Mouse (Mus musculus) layer of hippocampus, adult 11-12 months (tissue): Measurements from ENCODE around the gene Katnbl1.

Experiments
- DNase-seq: peaks from one replicate; pipeline ENCODE4 v3.0.0; 2022; ENCODE audit warnings: low spot score

Gene Katnbl1

DNA sequence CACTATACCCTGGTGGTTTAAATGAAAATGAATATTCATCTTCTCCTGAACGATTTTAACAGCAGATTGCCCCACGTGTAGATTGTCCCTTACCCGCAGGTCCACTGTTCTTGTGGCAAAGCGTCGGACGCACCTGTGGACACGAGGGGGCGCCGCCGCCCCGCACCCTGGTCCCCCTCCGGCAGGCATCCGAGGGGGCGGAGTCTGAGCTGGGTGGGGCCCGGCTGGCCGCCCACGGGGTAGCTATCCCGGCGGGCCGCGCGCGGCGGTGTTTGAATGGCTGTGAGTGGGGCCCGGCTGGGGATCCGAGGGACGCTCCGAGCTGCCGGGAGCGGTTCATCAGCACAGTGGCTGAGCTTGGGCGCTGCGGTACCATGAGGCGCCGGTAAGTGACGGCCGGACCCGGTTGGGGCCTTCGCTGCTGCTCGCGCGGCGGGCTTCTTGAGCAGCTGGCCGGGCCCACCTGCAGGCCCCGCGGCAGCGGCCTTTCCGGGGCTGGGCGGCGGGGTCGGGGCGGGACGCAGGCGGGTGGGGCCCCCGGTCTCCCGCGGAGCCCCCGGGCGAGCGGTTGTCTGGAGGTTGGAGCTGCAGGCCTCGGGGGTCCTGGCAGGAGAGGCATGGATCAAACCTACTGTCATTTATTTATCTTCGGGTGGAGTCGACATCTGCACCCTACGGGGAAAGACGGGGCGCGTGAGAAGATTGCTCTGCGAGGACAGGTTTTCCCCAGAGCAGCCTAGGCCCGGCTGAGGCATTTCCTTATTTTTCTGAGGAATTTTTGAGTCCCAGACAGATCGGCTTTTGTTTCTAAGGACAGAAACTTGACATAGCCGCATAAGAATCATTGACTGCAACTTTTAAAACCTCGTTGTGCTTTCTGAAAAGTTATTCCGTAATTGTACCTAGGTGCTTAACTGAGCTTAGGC lies at the start of gene Katnbl1:
Gene Katnbl1, plus strand, starts transcription at position 239 of the 926 bp plus-strand sequence.
- DNase-seq: peak; percentile 91

GRCm38 (mm10) chr2:112332051-112332898 lies 46.7 kb upstream of the Katnbl1 start:
- no peak for DNase-seq

DNA sequence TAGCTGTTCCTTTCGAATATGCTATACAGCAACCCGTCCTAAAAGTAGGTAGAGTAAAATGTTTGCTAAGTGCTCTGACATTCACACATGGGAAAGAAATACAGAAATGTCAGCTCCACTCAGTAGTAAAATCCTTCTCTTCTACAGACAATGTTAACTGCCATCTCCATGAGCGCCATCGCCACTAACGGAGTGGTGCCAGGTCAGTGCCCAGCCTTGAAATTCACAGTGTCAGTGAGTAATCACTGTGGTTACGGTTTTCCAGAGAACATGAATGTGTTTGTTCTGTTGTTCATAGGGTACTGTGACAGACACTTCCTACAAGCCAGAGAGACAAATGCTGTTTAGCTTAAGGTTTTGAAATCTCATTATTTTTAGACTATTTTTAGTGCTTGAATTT lies 41.8 kb upstream of the Katnbl1 start:
- DNase-seq: no peak

GRCm38 (mm10) chr2:112339736-112340135 lies 39.3 kb upstream of the Katnbl1 start:
- DNase-seq: no peak

GRCm38 (mm10) chr2:112341117-112341516 lies 37.9 kb upstream of the Katnbl1 start:
- no peak for DNase-seq

GRCm38 (mm10) chr2:112348246-112348645 lies 30.8 kb upstream of the Katnbl1 start:
- DNase-seq: no peak

DNA sequence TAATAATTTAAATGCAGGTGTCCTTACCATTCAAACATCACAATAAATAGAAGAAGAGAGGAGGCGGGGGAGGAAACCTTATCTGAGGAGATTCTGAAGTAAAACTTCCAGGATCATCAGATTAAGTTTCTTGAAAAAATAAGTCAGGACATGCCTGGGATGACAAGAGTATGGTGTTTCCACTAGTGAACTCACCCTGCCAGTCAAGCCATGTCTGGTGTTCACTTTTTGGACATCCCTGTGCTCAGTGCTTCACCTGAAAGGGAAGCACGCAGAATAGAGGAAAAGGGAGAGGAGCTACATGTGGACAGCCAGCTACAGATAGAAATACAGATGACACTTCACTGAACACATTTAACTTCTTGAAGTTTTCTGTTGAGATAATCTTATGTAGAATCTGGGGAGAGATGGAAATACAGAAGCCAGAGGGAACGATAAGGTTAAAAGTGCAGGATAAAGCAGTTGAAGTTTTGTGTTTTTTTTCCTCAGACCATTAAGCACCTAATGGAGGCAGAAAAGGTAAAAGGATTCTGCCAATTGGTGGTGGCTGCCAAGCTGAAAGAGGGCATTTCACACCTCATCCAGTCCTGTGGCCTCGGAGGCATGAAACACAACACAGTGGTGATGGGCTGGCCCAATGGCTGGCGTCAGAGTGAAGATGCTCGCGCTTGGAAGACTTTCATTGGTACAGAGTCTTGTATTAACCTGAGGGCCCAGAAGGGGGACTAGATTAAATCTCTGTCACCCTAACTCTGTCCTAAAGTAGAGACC lies 25.1 kb upstream of the Katnbl1 start:
- no peak for DNase-seq

DNA sequence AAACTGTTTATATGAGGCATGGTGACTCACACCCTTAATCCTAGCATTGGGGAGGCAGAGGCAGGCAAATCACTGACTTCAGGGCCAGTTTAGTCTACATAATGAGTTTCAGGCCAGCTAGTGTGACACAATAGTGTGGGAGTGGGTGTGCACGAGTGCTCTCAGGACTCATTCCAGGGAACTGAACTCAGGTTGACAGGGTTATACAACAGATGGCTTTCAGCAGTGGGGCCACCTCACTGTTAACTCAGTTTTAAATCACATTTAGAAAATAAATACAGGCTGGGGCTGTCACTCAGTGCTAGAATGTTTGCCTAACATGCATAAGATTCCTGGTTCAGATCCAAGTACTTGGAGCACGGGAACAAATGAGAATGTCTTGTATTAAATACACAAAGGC lies 19.4 kb upstream of the Katnbl1 start:
- DNase-seq: no peak

- no peak for DNase-seq
Observed at GRCm38 (mm10) chr2:112360012-112360780, 18.8 kb upstream of the Katnbl1 start.

GRCm38 (mm10) chr2:112360781-112361169 lies 18.2 kb upstream of the Katnbl1 start:
- DNase-seq: no peak

- no peak for DNase-seq
Observed at GRCm38 (mm10) chr2:112367222-112367621, 11.8 kb upstream of the Katnbl1 start.

DNA sequence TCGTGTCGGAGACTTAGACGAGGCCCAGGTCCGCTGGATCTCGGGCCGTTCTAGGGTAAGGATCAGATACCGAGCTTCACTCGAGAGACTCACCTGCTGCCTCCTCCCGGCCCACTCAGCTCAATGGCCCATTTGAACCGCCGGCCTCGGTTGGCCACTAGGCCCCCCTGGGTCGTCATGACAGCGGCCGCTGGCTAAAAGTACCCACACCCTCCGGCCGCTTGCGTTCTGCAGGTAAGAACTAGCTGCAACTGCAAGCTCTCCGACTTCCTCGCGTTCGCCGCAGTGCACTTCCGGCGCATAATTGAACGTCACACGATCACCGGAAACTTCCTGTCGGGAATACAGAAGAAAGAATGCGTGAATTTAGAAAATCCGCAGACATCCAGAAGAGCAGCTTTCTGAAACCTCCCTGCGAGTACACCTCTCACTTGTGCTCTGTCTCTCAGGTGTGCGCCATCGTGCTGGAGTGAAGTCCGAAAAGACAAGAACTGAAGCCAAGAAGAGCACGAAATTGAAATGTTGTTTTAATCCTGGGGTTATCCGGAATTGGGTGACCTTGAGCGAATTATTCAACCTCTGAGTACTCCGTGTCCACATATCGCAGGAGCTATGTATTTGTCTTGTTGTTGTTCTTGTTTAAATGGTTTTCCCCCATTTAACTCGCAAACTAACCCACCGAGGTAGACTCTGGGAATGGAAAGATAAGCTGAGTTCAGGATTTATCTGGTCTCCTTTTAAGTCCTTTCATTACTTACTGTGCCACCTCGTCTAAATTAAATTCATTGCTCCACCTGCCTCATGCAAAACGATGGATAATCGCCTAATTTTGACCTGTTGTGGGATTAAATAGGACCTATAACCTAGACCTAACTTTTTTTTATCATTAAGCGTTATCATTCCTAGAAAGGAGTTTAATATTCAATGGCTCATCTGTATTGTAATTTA lies 11.0 kb upstream of the Katnbl1 start, which contains the start of gene Emc4:
Gene Emc4, minus strand, starts transcription at position 302 of the 948 bp plus-strand sequence.
- DNase-seq: peak; percentile 90

GRCm38 (mm10) chr2:112369941-112370340 lies 9.1 kb upstream of the Katnbl1 start:
- no peak for DNase-seq

DNA sequence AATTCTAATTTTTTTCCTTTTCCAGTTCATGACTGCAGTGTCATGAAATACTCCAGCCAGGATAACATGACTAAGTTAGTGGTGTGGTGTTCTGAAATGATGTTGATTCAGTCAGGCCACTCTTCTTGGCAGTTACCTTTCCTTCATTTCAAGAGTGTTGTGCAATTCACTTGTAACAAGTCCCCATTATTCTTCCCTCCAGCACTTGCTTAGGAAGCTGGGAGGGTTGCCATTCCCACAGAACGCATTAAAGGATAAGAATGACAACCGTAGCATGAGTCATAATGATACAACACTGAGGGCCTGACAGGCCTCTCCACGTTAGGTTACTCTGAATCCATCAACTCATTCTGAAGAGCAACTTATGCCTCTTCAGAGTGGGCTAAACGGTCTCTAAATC lies 5.9 kb upstream of the Katnbl1 start:
- no peak for DNase-seq

DNA sequence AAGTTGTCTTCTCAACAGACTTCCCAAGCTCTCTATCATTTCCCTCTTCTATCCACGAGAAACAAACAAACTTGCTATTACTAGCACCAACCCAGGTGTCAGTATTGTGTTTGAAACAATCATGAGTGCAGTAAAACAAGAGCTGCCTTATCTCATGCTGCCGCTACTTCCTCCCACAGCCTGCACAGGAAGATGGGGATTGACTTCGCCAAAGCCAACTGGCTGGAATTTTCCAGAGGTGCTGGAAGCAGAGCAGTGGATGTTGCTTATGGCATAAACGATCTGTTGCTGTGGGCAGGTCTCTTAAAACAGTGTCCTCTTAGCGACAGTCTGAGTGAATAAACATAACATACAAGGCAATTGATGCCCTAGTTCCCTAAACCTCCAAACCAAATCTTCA lies 4.4 kb upstream of the Katnbl1 start:
- DNase-seq: no peak

DNA sequence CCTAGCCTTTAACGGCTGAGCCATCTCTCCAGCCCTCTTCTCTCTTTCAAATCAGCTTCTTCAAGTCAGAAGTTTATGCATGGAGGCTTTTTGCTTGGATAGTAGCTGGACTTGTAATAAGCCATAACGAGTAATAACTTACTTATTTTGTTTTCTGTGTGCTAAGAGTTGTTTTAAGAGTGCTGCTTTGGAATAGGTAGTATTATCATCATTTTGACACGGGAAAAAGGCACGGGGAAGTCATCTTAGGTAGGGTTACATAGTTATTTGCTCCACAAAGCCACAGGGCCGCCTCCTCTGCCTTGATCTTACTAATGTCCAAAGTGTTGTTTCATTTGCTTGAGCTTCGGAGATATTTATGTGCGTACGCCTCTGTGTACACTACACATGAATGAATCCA lies 1.1 kb downstream of the Katnbl1 start:
- no peak for DNase-seq

- DNase-seq: no peak
Observed at GRCm38 (mm10) chr2:112381219-112381618, 2.2 kb downstream of the Katnbl1 start.

- no peak for DNase-seq
Observed at GRCm38 (mm10) chr2:112390843-112391242, 11.8 kb downstream of the Katnbl1 start.

- no peak for DNase-seq
Observed at GRCm38 (mm10) chr2:112391346-112392000, 12.5 kb downstream of the Katnbl1 start.

GRCm38 (mm10) chr2:112392689-112393088 lies 13.7 kb downstream of the Katnbl1 start:
- no peak for DNase-seq
